Mouse (Mus musculus): ENCODE results near the gene Tmem267. TPM values are rescaled to one million over a fixed set of nuclear protein-coding genes. Genes with fewer than 3 reads are reported as not detected.

Gene Tmem267
- total RNA-seq, 2 experiments from 2014 or later: 10.3 to 11.5 TPM

Other genes with a start within 250 kb of the Tmem267 start
- 100 to 1,000 TPM; 114 to 117 TPM for gene Paip1, start 59.4 kb upstream of the Tmem267 start, total RNA-seq (2021)
- gene 4833420G17Rik, start 25.3 kb upstream of the Tmem267 start, total RNA-seq (2021): 1 to 10 TPM; 7.9 to 9.1 TPM
- 1 to 10 TPM in 1 of 2 experiments, under 1 TPM in 1; 0.79 to 1.2 TPM for gene 3110070M22Rik, start 344 bp downstream of the Tmem267 start, total RNA-seq (2021)
- not detected for gene Ccl28, start 135.8 kb downstream of the Tmem267 start, total RNA-seq (2021)
- 10 to 100 TPM; 38.6 to 39.0 TPM for gene Hmgcs1, start 202.3 kb downstream of the Tmem267 start, total RNA-seq (2021)